Mouse (Mus musculus): ENCODE results near the gene Slc12a3. TPM values are rescaled to one million over a fixed set of nuclear protein-coding genes. Genes with fewer than 3 reads are reported as not detected.

Gene Slc12a3
- not detected in 2 replicates for polyA plus RNA-seq (2015; fragmentation: Nextera tagmentation; extraction: Ambion mirVana)

DNA sequence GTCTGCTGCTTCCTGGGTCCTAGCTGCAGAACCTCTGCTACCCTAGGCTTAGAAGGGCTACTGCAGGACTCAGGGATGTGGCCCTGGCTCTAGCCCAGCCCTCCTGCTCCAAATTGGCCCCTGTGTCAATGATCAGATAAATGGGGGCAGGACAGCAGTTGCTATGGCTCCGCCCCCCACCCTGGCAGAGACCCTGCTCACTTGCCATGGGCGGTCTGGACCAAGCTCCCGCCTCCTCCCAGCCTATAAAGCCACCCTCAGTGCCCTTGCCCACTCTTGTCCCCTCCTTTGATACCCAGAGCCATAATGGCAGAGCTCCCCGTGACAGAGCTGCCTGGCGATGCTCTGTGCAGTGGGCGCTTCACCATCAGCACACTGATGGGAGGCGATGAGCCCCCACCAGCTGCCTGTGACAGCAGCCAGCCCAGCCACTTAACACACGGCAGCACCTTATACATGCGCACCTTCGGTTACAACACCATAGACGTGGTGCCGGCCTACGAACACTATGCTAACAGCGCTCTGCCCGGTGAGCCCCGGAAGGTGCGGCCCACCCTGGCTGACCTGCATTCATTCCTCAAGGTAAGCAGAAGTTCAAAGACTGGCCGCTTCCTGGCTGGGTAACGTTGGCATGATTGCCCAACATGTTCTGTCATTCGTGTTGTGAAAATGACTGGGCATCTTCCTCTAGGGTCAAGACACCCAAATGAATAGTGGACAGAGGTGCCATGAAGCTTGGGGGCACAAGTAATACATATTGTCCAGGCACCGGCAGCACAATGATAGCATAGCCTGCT lies at the start of gene Slc12a3:
Gene Slc12a3 (plus strand): TSS at position 270 of the 797 bp plus-strand sequence.
- no peak within 1 kb of the TSS for H3K4me3 ChIP-seq
- no peak within 1 kb of the TSS for H3K27ac ChIP-seq (replicated peaks)
- no peaks in the 10 kb centered on the region for H3K36me3 ChIP-seq
- H3K4me1 ChIP-seq = no peaks in the 10 kb centered on the region
- H3K27me3 ChIP-seq = no peaks in the 10 kb centered on the region
- no peak within 1 kb of the TSS for H3K9ac ChIP-seq (replicated peaks)
- no peak for ATAC-seq (replicated peaks)
- H3K4me2 ChIP-seq (replicated peaks) = no peak within 1 kb of the TSS
- WGBS = 83% methylated on average over 21 of the region's 21 CpGs
- no peaks in the 10 kb centered on the region for H3K9me3 ChIP-seq

- Histone ChIP-seq H3K36me3 (no peaks in the 10 kb centered on the region), H3K4me2 (replicated peaks) (no peak overlapping the region), H3K4me1 (0 out of 2 replicates have a peak, but pooled peaks cover 7% of the 10 kb centered on the region), H3K9me3 (no peaks in the 10 kb centered on the region), H3K27ac (replicated peaks) (no peak overlapping the region), H3K9ac (replicated peaks) (no peak overlapping the region), H3K27me3 (no peaks in the 10 kb centered on the region), H3K4me3 (no peak overlapping the region)
- 67% methylated on average over 5 of the region's 5 CpGs for WGBS
- ATAC-seq (replicated peaks) = no peak
Observed at GRCm38 (mm10) chr8:94280001-94280613, 48.9 kb upstream of the Slc12a3 start.

GRCm38 (mm10) chr8:94282453-94282985 lies 46.5 kb upstream of the Slc12a3 start:
- 60% methylated on average over 3 of the region's 3 CpGs for WGBS
- H3K4me3 ChIP-seq = no peak overlapping the region
- H3K9me3 ChIP-seq = no peaks in the 10 kb centered on the region
- no peaks in the 10 kb centered on the region for H3K27me3 ChIP-seq
- H3K36me3 ChIP-seq = no peaks in the 10 kb centered on the region
- no peak overlapping the region for H3K4me2 ChIP-seq (replicated peaks)
- ATAC-seq (replicated peaks) = no peak
- no peak overlapping the region for H3K9ac ChIP-seq (replicated peaks)
- no peak overlapping the region for H3K27ac ChIP-seq (replicated peaks)
- H3K4me1 ChIP-seq = 0 out of 2 replicates have a peak, but pooled peaks cover 7% of the 10 kb centered on the region

DNA sequence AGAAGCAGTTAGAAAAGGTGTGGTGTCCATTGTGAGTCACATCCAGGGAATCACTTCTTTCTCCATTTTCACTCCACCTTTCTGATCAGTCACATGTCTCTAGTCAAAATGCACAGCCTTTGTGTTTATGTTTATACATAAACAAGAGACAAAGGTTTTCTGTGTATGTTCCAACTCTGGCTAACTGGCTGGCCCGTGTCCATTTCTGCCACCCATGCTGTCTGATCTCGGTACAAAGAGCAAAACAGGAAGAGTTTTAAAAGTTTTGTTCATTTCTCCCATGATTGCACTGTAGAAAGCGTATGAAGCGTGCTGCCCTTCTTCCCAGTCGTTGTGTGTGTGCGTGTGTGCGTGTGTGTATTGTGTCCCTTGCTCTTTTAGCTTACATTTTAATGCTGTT lies 44.8 kb upstream of the Slc12a3 start:
- Histone ChIP-seq H3K4me3 (no peak overlapping the region), H3K27me3 (no peaks in the 10 kb centered on the region), H3K4me2 (replicated peaks) (no peak overlapping the region), H3K4me1 (0 out of 2 replicates have a peak, but pooled peaks cover 7% of the 10 kb centered on the region), H3K36me3 (no peaks in the 10 kb centered on the region), H3K27ac (replicated peaks) (no peak overlapping the region), H3K9me3 (no peaks in the 10 kb centered on the region), H3K9ac (replicated peaks) (no peak overlapping the region)
- no peak for ATAC-seq (replicated peaks)
- 74% methylated on average over 7 of the region's 7 CpGs for WGBS

GRCm38 (mm10) chr8:94290606-94291005 lies 38.4 kb upstream of the Slc12a3 start:
- Histone ChIP-seq H3K4me2 (replicated peaks) (no peak overlapping the region), H3K9ac (replicated peaks) (no peak overlapping the region), H3K36me3 (peaks cover 2% of the 10 kb centered on the region), H3K4me1 (peaks cover 8% of the 10 kb centered on the region; the same call in 1 of the 2 replicates), H3K27me3 (no peaks in the 10 kb centered on the region), H3K27ac (replicated peaks) (no peak overlapping the region), H3K9me3 (no peaks in the 10 kb centered on the region), H3K4me3 (no peak overlapping the region)
- no peak for ATAC-seq (replicated peaks)
- WGBS = 81% methylated on average over 5 of the region's 5 CpGs

GRCm38 (mm10) chr8:94292072-94292471 lies 36.9 kb upstream of the Slc12a3 start:
- Histone ChIP-seq H3K9ac (replicated peaks) (no peak overlapping the region), H3K9me3 (no peaks in the 10 kb centered on the region), H3K4me2 (replicated peaks) (no peak overlapping the region), H3K27me3 (no peaks in the 10 kb centered on the region), H3K27ac (replicated peaks) (0 out of 2 replicates have a peak overlapping the region, but pooled peaks have one; percentile 24), H3K4me1 (peaks cover 8% of the 10 kb centered on the region; the same call in 1 of the 2 replicates), H3K36me3 (peaks cover 2% of the 10 kb centered on the region), H3K4me3 (no peak overlapping the region)
- WGBS = 45% methylated on average over 6 of the region's 6 CpGs
- 0 out of 2 replicates have a peak, but pooled peaks have one; percentile 19 for ATAC-seq (replicated peaks)

- WGBS = 92% methylated on average over 8 of the region's 8 CpGs
- Histone ChIP-seq H3K36me3 (peaks cover 2% of the 10 kb centered on the region), H3K4me2 (replicated peaks) (no peak overlapping the region), H3K4me1 (peaks cover 8% of the 10 kb centered on the region; the same call in 1 of the 2 replicates), H3K9ac (replicated peaks) (no peak overlapping the region), H3K4me3 (no peak overlapping the region), H3K9me3 (no peaks in the 10 kb centered on the region), H3K27ac (replicated peaks) (no peak overlapping the region), H3K27me3 (no peaks in the 10 kb centered on the region)
- ATAC-seq (replicated peaks) = no peak
Observed at GRCm38 (mm10) chr8:94292626-94293025, 36.4 kb upstream of the Slc12a3 start.

DNA sequence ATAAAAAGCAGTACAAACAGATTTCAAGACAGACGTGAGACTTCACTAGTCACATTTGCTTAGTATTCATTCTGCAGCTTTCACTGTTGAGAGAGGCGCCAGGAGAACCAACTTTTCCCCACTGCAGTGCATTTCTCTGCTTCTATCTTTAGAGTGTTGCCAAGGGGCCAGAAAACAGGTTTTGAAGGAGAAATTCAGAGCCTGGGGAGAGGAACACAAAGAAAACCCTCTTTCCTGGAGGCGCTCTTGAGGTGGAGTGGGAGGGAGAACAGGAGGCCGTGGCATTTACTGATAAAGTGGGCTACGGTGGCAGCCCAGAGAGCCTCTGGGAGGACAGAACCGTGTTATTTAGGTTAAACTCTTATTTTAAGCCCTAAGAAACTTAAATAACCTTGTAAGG lies 33.3 kb upstream of the Slc12a3 start:
- H3K27ac ChIP-seq (replicated peaks) = no peak overlapping the region
- H3K9ac ChIP-seq (replicated peaks) = no peak overlapping the region
- no peak for ATAC-seq (replicated peaks)
- H3K4me3 ChIP-seq = no peak overlapping the region
- WGBS = 53% methylated on average over 6 of the region's 6 CpGs
- H3K36me3 ChIP-seq = peaks cover 5% of the 10 kb centered on the region
- no peak overlapping the region for H3K4me2 ChIP-seq (replicated peaks)
- no peaks in the 10 kb centered on the region for H3K9me3 ChIP-seq
- no peaks in the 10 kb centered on the region for H3K27me3 ChIP-seq
- peaks cover 8% of the 10 kb centered on the region; the same call in 1 of the 2 replicates for H3K4me1 ChIP-seq

GRCm38 (mm10) chr8:94296312-94296991 lies 32.5 kb upstream of the Slc12a3 start:
- no peak overlapping the region for H3K4me2 ChIP-seq (replicated peaks)
- H3K4me1 ChIP-seq = peaks cover 8% of the 10 kb centered on the region; the same call in 1 of the 2 replicates
- H3K36me3 ChIP-seq = peaks cover 11% of the 10 kb centered on the region
- no peak overlapping the region for H3K9ac ChIP-seq (replicated peaks)
- H3K4me3 ChIP-seq = no peak overlapping the region
- H3K9me3 ChIP-seq = no peaks in the 10 kb centered on the region
- WGBS = 85% methylated on average over 9 of the region's 9 CpGs
- H3K27ac ChIP-seq (replicated peaks) = no peak overlapping the region
- H3K27me3 ChIP-seq = no peaks in the 10 kb centered on the region
- ATAC-seq (replicated peaks) = no peak

- Histone ChIP-seq H3K4me2 (replicated peaks) (no peak overlapping the region), H3K27me3 (no peaks in the 10 kb centered on the region), H3K27ac (replicated peaks) (no peak overlapping the region), H3K36me3 (peaks cover 15% of the 10 kb centered on the region), H3K4me3 (no peak overlapping the region), H3K9me3 (no peaks in the 10 kb centered on the region), H3K4me1 (0 out of 2 replicates have a peak, but pooled peaks cover 3% of the 10 kb centered on the region), H3K9ac (replicated peaks) (no peak overlapping the region)
- ATAC-seq (replicated peaks) = no peak
- 43% methylated on average over 6 of the region's 6 CpGs for WGBS
Observed at GRCm38 (mm10) chr8:94297101-94297500, 31.9 kb upstream of the Slc12a3 start.

GRCm38 (mm10) chr8:94300809-94301208 lies 28.2 kb upstream of the Slc12a3 start:
- ATAC-seq (replicated peaks) = no peak
- Histone ChIP-seq H3K27ac (replicated peaks) (no peak overlapping the region), H3K4me2 (replicated peaks) (no peak overlapping the region), H3K36me3 (peaks cover 45% of the 10 kb centered on the region), H3K27me3 (no peaks in the 10 kb centered on the region), H3K9me3 (no peaks in the 10 kb centered on the region), H3K4me1 (no peaks in the 10 kb centered on the region), H3K4me3 (no peak overlapping the region), H3K9ac (replicated peaks) (no peak overlapping the region)
- 59% methylated on average over 4 of the region's 4 CpGs for WGBS

DNA sequence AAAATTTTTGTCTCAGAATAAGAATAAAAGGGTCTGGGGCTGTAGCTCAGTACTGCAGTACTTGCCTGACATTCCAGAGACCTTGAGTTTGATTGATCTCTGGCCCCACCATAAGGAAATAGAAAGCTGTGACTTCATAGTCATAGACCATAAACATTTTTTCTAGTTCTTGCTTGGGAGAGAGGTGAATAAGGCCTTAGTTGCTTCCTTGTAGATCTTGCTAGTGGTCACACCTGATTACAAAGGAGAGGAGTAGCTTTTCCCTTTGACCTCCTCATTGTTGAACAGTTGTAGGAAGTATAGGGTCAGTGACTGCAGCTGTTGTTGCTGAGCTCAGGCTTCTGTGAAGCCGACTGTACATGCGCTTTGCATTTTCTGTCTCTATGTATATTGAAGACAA lies 24.6 kb upstream of the Slc12a3 start:
- no peak for ATAC-seq (replicated peaks)
- Histone ChIP-seq H3K36me3 (peaks cover 69% of the 10 kb centered on the region), H3K4me2 (replicated peaks) (no peak overlapping the region), H3K9me3 (no peaks in the 10 kb centered on the region), H3K4me1 (no peaks in the 10 kb centered on the region), H3K27me3 (no peaks in the 10 kb centered on the region), H3K4me3 (no peak overlapping the region), H3K27ac (replicated peaks) (no peak overlapping the region), H3K9ac (replicated peaks) (no peak overlapping the region)
- 88% methylated on average over 2 of the region's 2 CpGs for WGBS

Data from forebrain, embryonic 15.5 days (tissue).